Mouse (Mus musculus): ENCODE data around the gene Kif2c. TPM values are rescaled to one million over a fixed set of nuclear protein-coding genes. Genes with fewer than 3 reads are reported as not detected.

Gene Kif2c
- polyA plus RNA-seq, 1 experiment from 2014 or later = 26.8 TPM

DNA sequence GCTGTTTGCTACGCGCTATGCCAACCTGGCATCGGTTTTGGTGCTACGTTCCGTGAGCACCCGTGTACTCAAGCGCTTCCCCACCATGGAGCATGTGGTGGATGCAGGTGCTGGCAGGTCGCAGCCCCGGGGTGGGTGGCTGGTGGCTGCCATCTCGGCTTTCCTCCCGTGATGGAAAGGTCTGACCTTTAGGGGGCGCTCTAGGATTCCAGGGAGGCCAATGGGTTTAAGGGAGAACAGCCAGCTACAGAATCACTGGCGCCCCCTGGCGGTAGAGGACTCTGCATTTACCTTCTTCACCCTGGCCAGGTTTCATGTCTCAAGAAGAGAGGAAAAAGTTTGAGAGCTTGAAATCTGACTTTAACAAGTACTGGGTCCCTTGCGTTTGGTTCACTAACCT is 36.3 kb downstream of the Kif2c start:
- Histone ChIP-seq H3K9ac (ENCODE audit: low read depth, low read length) (no peak overlapping the region), H3K27ac (ENCODE audit: low read length) (no peak overlapping the region), H3K4me3 (ENCODE audit: low read depth, low read length) (no peak overlapping the region), H3K27me3 (ENCODE audit: control insufficient read depth, insufficient read depth, low read depth, low read length) (no peaks in the 10 kb centered on the region), H3K4me1 (ENCODE audit: control insufficient read depth, low read depth, low read length) (no peaks in the 10 kb centered on the region), H3K9me3 (replicated peaks; ENCODE audit: control insufficient read depth, low read length) (no peaks in the 10 kb centered on the region), H3K4me2 (ENCODE audit: low read depth, low read length) (no peak overlapping the region), H3K36me3 (ENCODE audit: control insufficient read depth, insufficient read depth) (peaks cover 13% of the 10 kb centered on the region)
- 37% methylated on average over 15 of the region's 15 CpGs for WGBS (ENCODE audit: insufficient replicate concordance)
- peak; percentile 28; the same call in 1 of the 2 replicates for ATAC-seq (ENCODE audit: low read depth)

DNA sequence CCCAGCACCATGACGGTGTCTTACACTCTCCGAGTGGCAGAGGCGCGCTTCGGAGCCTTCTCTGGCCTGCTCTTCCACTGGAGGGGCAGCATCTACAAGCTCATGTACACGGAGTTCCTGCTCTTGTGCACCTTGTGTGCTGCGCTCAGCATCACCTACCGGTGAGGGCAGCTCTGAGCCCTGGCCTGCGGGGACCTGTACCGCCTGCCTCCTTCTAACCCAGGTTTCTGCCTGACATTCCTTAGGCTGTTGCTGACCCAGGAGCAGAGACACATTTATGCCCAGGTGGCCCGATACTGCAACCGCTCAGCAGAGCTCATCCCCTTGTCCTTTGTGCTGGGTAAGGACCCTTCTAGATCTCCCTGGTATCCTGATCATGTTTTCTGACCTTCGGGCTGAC is 37.2 kb downstream of the Kif2c start:
- no peaks in the 10 kb centered on the region for H3K9me3 ChIP-seq (replicated peaks; ENCODE audit: control insufficient read depth, low read length)
- no peak for ATAC-seq (ENCODE audit: low read depth)
- no peak overlapping the region for H3K9ac ChIP-seq (ENCODE audit: low read depth, low read length)
- no peak overlapping the region for H3K4me3 ChIP-seq (ENCODE audit: low read depth, low read length)
- peaks cover 3% of the 10 kb centered on the region for H3K36me3 ChIP-seq (ENCODE audit: control insufficient read depth, insufficient read depth)
- no peaks in the 10 kb centered on the region for H3K27me3 ChIP-seq (ENCODE audit: control insufficient read depth, insufficient read depth, low read depth, low read length)
- H3K4me1 ChIP-seq (ENCODE audit: control insufficient read depth, low read depth, low read length) = no peaks in the 10 kb centered on the region
- no peak overlapping the region for H3K4me2 ChIP-seq (ENCODE audit: low read depth, low read length)
- no peak overlapping the region for H3K27ac ChIP-seq (ENCODE audit: low read length)
- 78% methylated on average over 13 of the region's 13 CpGs for WGBS (ENCODE audit: insufficient replicate concordance)

DNA sequence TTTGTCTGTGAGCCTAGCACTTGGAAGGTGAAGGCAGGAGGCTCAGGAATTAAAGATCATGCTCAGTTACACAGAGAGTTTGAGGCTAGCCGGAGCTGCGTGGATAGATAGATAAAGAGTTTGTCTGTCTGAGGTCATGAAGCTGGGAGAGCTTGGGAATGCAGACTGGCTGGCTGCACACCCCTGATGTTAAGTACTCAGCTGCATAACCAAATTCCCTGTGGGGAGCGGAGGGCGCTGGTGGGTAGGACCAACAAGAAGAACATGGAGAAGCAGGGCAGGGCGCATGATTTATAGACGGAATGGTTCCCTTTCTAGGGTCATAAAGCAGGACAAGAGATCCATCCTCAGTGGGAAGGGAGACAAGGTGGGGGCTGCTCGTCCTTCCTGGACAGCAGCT is 39.4 kb downstream of the Kif2c start:
- no peaks in the 10 kb centered on the region for H3K9me3 ChIP-seq (replicated peaks; ENCODE audit: control insufficient read depth, low read length)
- H3K27ac ChIP-seq (ENCODE audit: low read length) = no peak overlapping the region
- 60% methylated on average over 7 of the region's 7 CpGs for WGBS (ENCODE audit: insufficient replicate concordance)
- no peaks in the 10 kb centered on the region for H3K36me3 ChIP-seq (ENCODE audit: control insufficient read depth, insufficient read depth)
- H3K9ac ChIP-seq (ENCODE audit: low read depth, low read length) = no peak overlapping the region
- peaks cover 3% of the 10 kb centered on the region for H3K4me1 ChIP-seq (ENCODE audit: control insufficient read depth, low read depth, low read length)
- no peak for ATAC-seq (ENCODE audit: low read depth)
- H3K4me2 ChIP-seq (ENCODE audit: low read depth, low read length) = no peak overlapping the region
- no peak overlapping the region for H3K4me3 ChIP-seq (ENCODE audit: low read depth, low read length)
- H3K27me3 ChIP-seq (ENCODE audit: control insufficient read depth, insufficient read depth, low read depth, low read length) = no peaks in the 10 kb centered on the region

DNA sequence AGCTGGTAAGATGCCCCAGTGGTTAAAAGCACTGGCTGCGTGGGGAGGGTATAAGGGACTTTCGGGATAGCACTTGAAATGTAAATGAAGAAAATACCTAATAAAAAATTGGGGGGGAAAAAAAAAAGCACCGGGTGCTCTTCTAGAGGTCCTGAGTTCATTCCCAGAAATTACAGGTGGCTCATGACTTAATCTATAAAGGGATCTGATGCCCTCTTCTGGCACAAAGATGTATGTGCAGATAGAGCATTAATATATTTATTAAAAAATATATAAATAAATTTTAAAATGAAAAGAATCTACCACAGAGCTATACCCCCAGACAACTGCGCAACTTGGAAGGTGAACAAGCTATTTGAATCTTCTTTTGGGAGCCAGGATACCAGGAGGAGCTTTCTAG is 41.8 kb downstream of the Kif2c start:
- Histone ChIP-seq H3K36me3 (ENCODE audit: control insufficient read depth, insufficient read depth) (no peaks in the 10 kb centered on the region), H3K9ac (ENCODE audit: low read depth, low read length) (no peak overlapping the region), H3K9me3 (replicated peaks; ENCODE audit: control insufficient read depth, low read length) (no peaks in the 10 kb centered on the region), H3K4me1 (ENCODE audit: control insufficient read depth, low read depth, low read length) (peaks cover 14% of the 10 kb centered on the region), H3K27me3 (ENCODE audit: control insufficient read depth, insufficient read depth, low read depth, low read length) (no peaks in the 10 kb centered on the region), H3K27ac (ENCODE audit: low read length) (no peak overlapping the region), H3K4me3 (ENCODE audit: low read depth, low read length) (no peak overlapping the region), H3K4me2 (ENCODE audit: low read depth, low read length) (no peak overlapping the region)
- ATAC-seq (ENCODE audit: low read depth) = no peak
- 27% methylated on average over 4 of the region's 4 CpGs for WGBS (ENCODE audit: insufficient replicate concordance)

DNA sequence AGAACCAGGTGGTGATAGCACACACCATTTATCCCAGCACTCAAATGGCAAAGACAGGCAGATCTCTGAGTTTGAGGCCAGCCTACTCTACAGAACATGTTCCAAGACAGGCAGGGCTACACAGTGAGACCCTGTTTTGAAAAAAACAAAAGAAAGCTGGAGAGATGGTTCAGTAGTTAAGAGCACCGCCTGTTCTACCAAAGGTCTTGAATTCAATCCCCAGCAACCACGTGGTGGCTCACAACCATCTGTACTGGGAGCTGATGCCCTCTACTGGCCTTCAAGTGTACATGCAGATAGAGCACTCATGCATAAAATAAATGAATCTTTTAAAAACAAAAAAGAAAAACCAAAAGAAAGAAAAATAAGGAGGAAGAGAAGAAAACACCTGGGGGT is 43.2 kb downstream of the Kif2c start:
- ATAC-seq (ENCODE audit: low read depth) = no peak
- Histone ChIP-seq H3K9ac (ENCODE audit: low read depth, low read length) (no peak overlapping the region), H3K36me3 (ENCODE audit: control insufficient read depth, insufficient read depth) (no peaks in the 10 kb centered on the region), H3K4me1 (ENCODE audit: control insufficient read depth, low read depth, low read length) (peaks cover 21% of the 10 kb centered on the region), H3K4me3 (ENCODE audit: low read depth, low read length) (no peak overlapping the region), H3K27me3 (ENCODE audit: control insufficient read depth, insufficient read depth, low read depth, low read length) (no peaks in the 10 kb centered on the region), H3K27ac (ENCODE audit: low read length) (no peak overlapping the region), H3K4me2 (ENCODE audit: low read depth, low read length) (no peak overlapping the region), H3K9me3 (replicated peaks; ENCODE audit: control insufficient read depth, low read length) (no peaks in the 10 kb centered on the region)
- 3% methylated on average over 2 of the region's 2 CpGs for WGBS (ENCODE audit: insufficient replicate concordance)

DNA sequence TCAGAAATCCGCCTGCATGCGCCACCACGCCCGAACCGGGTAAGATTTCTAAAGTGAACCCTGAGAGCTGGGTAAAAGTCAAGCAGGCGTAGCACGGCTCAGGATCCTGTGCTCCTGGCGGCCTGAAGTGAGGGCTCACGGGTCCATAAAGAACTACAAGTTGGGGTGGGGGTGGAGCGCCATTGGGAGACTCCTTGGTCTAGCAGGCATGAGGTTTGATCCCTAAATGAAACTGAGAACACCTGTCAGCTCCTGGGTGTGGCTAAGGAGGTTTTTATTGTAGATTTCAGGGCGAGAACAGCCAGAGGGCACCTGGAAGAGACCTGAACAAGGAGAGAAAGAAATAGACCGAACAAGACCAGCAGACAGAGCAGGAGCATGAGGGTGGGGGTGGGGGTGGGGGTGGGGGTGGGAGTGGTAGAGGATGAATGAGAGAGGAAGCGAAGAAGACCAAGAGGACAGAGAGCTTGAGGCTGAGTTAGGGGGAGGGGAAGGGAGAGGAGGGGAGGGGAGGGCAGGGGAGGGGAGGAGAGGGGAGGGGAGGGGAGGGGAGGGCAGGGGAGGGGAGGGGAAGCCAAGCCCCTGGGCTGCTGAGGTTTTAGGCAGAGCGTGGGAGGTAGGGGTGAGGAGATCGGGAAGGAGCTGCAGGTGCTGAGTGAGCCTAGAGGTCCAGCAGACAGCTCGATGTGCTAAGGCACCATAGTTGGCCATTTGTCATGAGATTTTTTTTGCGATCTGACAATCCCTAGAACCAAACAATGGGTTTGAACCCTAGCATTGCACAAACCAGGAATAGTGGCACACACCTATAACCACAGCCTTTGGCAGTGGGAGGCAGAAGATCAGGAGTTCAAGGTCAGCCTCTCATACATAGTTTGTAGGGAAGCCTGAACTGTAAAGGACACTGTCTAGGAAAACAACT is 43.9 kb downstream of the Kif2c start:
- no peak overlapping the region for H3K27ac ChIP-seq (ENCODE audit: low read length)
- no peaks in the 10 kb centered on the region for H3K9me3 ChIP-seq (replicated peaks; ENCODE audit: control insufficient read depth, low read length)
- H3K4me2 ChIP-seq (ENCODE audit: low read depth, low read length) = no peak overlapping the region
- peaks cover 2% of the 10 kb centered on the region for H3K27me3 ChIP-seq (ENCODE audit: control insufficient read depth, insufficient read depth, low read depth, low read length)
- H3K36me3 ChIP-seq (ENCODE audit: control insufficient read depth, insufficient read depth) = no peaks in the 10 kb centered on the region
- 62% methylated on average over 16 of the region's 17 CpGs for WGBS (ENCODE audit: insufficient replicate concordance)
- peaks cover 24% of the 10 kb centered on the region for H3K4me1 ChIP-seq (ENCODE audit: control insufficient read depth, low read depth, low read length)
- no peak overlapping the region for H3K9ac ChIP-seq (ENCODE audit: low read depth, low read length)
- no peak overlapping the region for H3K4me3 ChIP-seq (ENCODE audit: low read depth, low read length)
- ATAC-seq (ENCODE audit: low read depth) = no peak

DNA sequence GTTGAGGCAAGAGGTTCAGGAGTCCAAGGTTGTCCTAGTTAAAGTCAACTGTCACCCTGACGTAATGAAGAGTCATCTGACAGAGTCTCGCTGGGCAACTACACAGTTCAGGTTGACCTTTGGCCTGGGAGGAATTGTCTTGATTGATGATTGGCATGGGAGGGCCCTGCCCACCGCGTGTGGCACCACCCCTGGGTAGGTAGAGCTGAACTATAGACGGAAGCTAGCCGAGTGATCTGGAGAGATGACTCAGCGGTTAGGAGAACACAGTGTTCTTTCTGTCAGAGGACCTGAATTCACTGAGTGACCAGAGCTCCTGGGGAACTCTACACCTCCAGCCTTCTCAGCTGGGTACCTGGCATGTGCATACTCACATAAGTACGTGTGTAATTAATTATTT is 46.4 kb downstream of the Kif2c start:
- peak overlapping the region; percentile 83 for H3K27ac ChIP-seq (ENCODE audit: low read length)
- H3K36me3 ChIP-seq (ENCODE audit: control insufficient read depth, insufficient read depth) = no peaks in the 10 kb centered on the region
- H3K9ac ChIP-seq (ENCODE audit: low read depth, low read length) = 0 out of 2 replicates have a peak overlapping the region, but pooled peaks have one; percentile 46
- H3K9me3 ChIP-seq (replicated peaks; ENCODE audit: control insufficient read depth, low read length) = no peaks in the 10 kb centered on the region
- peak overlapping the region; percentile 19 for H3K4me3 ChIP-seq (ENCODE audit: low read depth, low read length)
- 13% methylated on average over 8 of the region's 8 CpGs for WGBS (ENCODE audit: insufficient replicate concordance)
- H3K27me3 ChIP-seq (ENCODE audit: control insufficient read depth, insufficient read depth, low read depth, low read length) = peaks cover 21% of the 10 kb centered on the region
- H3K4me1 ChIP-seq (ENCODE audit: control insufficient read depth, low read depth, low read length) = peaks cover 36% of the 10 kb centered on the region
- H3K4me2 ChIP-seq (ENCODE audit: low read depth, low read length) = peak overlapping the region; percentile 34
- peak; percentile 78 for ATAC-seq (ENCODE audit: low read depth)

DNA sequence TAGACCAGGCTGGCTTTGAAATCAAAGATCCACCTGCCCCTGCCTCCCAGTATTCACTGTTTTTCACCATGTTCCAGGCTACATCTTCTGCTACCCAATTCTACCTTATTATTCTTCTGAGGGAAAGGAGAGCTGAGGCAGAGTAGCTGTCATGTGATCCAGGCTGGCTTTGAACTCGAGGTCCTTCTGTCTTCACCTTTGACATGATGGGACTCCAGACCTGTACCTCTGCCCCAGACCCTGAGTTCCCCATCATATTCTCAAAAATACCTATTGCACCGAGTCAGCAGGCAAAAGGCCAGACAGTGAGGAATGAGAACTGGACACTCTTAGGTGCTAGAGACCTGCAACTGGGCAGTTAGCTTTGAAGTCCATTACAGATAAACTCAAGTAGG is 47.8 kb downstream of the Kif2c start:
- no peaks in the 10 kb centered on the region for H3K36me3 ChIP-seq (ENCODE audit: control insufficient read depth, insufficient read depth)
- no peak for ATAC-seq (ENCODE audit: low read depth)
- no peak overlapping the region; the same call in 1 of the 2 replicates for H3K9ac ChIP-seq (ENCODE audit: low read depth, low read length)
- peaks cover 36% of the 10 kb centered on the region for H3K4me1 ChIP-seq (ENCODE audit: control insufficient read depth, low read depth, low read length)
- H3K27me3 ChIP-seq (ENCODE audit: control insufficient read depth, insufficient read depth, low read depth, low read length) = peaks cover 21% of the 10 kb centered on the region
- H3K4me2 ChIP-seq (ENCODE audit: low read depth, low read length) = peak overlapping the region; percentile 97; the same call in 1 of the 2 replicates
- no peaks in the 10 kb centered on the region for H3K9me3 ChIP-seq (replicated peaks; ENCODE audit: control insufficient read depth, low read length)
- 29% methylated on average over 2 of the region's 2 CpGs for WGBS (ENCODE audit: insufficient replicate concordance)
- H3K4me3 ChIP-seq (ENCODE audit: low read depth, low read length) = no peak overlapping the region; the same call in 1 of the 2 replicates
- H3K27ac ChIP-seq (ENCODE audit: low read length) = peak overlapping the region; percentile 83

DNA sequence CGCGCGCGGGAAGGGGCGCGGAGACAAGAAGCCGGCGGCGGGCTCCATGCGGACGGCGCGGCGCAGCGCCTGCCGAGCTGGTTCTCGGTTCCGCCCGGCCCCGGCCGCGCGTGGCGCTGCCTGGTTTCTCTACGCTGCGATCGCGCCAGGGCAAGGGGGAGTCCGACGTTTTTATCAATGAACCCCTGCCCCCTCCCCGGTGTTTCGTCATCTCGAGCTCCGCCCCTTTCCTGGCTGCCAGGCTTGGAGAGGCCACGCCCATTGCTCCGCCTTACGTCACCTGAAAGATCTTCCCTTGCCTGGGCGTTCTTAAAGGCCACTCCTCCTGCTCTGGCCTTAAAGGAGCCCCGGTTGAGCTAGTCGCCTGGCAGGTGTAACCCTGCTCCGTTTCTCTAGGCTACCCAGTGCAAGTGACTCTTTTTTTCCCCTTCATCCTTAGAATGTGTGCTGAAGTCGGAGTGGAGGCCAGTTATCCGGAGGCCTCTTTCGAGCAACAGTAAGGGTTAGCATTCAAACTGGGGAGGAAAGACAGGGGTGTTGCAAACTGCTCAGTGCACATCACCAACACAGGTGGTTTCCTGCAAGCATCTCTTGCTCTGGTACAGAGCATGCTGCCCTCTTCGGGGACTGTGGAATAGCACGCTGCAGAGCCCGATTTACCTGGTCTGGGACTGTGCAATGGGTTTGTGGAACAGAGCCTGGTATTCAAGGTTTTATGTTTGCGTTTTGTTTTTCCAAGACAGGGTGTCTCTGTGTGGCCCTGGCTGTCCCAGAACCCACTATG is 48.4 kb downstream of the Kif2c start, which contains the start of gene Plk3:
Gene Plk3 (minus strand): TSS at position 147 of the 784 bp plus-strand sequence.
- Histone ChIP-seq H3K9me3 (replicated peaks; ENCODE audit: control insufficient read depth, low read length) (no peaks in the 10 kb centered on the region), H3K27ac (ENCODE audit: low read length) (peak within 1 kb of the TSS; percentile 83), H3K4me2 (ENCODE audit: low read depth, low read length) (peak within 1 kb of the TSS; percentile 97), H3K36me3 (ENCODE audit: control insufficient read depth, insufficient read depth) (no peaks in the 10 kb centered on the region), H3K4me1 (ENCODE audit: control insufficient read depth, low read depth, low read length) (peaks cover 35% of the 10 kb centered on the region), H3K9ac (ENCODE audit: low read depth, low read length) (peak within 1 kb of the TSS; percentile 82), H3K4me3 (ENCODE audit: low read depth, low read length) (peak within 1 kb of the TSS; percentile 79), H3K27me3 (ENCODE audit: control insufficient read depth, insufficient read depth, low read depth, low read length) (peaks cover 21% of the 10 kb centered on the region)
- ATAC-seq (ENCODE audit: low read depth) = peak; percentile 79
- 3% methylated on average over 36 of the region's 48 CpGs for WGBS (ENCODE audit: insufficient replicate concordance)

All from liver, embryonic 16.5 days (tissue).